Mouse (Mus musculus) ES-Bruce4 (cell line): ENCODE measurements at regions not wholly inside any gene's neighbourhood (a gene's known extent, or its start where the extent isn't known, plus 50 kb on each side); places are given as distances from the start of the nearest gene placed in this dataset.

Source experiments
- CTCF ChIP-seq: IDR thresholded peaks from one replicate; pipeline ENCODE4 v1.8.1; 2011; ENCODE audit warnings: low read depth, low read length
- POLR2A ChIP-seq: IDR thresholded peaks from one replicate; pipeline ENCODE4 v1.8.1; 2011; ENCODE audit warnings: low read length; ENCODE audit not compliant: insufficient read depth

DNA sequence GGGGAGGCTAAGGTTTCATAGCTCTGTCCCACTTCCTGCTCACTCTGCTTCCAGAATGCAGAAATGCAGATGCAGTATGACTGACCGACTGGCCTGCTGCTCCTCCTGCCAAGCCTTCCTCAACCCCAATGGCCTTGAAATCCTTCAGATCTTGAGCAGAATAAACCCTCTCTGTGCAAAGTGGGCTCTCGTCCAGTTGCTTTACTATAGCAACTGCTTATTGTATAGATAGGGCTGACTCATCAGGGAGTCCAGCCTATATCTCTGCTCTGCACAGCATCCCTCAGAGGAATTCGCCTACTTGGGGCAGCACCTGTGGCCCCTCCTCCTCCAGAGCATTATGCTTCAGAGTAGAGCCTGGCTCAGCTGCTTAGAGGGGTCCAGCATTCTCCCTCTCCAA is 268.5 kb downstream of the Ccdc91 start:
- TF ChIP-seq CTCF (no peak), POLR2A (no peak)
